Mouse (Mus musculus) intestine, embryonic 14.5 days (tissue): ENCODE data around the gene Paxx. TPM values are rescaled to one million over a fixed set of nuclear protein-coding genes. Genes with fewer than 3 reads are reported as not detected.

ENCODE experiments used
- ATAC-seq: fragments of 200-750 bp; cut with Nextera tagmentation; replicated peaks from 2 replicates; pipeline ENCODE4 v1.8.0; 2017; ENCODE audit warnings: low read depth, moderate number of reproducible peaks, moderate TSS enrichment, moderate library complexity; ENCODE audit not compliant: low FRiP score, low TSS enrichment
- DNase-seq: peaks from one replicate; pipeline ENCODE4 v3.0.0-alpha.2; 2018; ENCODE audit warnings: low spot score
- H3K27ac ChIP-seq: fragments of 300-500 bp; sonication (generic); 2 replicates; pipeline ENCODE4 v1.5.1; 2014; ENCODE audit warnings: low read depth, mild to moderate bottlenecking, control low read depth
- H3K27me3 ChIP-seq: fragments of 300-500 bp; sonication (generic); replicated peaks from 2 replicates; pipeline ENCODE4 v1.6.1; 2014; ENCODE audit warnings: low read length, control low read depth; ENCODE audit not compliant: control insufficient read depth, insufficient read depth
- H3K36me3 ChIP-seq: fragments of 300-500 bp; sonication (generic); 2 replicates; pipeline ENCODE4 v1.6.1; 2014; ENCODE audit warnings: low read length, control low read depth; ENCODE audit not compliant: control insufficient read depth, insufficient read depth
- H3K4me1 ChIP-seq: fragments of 300-500 bp; sonication (generic); replicated peaks from 2 replicates; pipeline ENCODE4 v1.6.1; 2014; ENCODE audit warnings: low read length, control low read depth, mixed read lengths; ENCODE audit not compliant: control insufficient read depth, insufficient read depth
- H3K4me2 ChIP-seq: fragments of 300-500 bp; sonication (generic); 2 replicates; pipeline ENCODE4 v1.6.1; 2014; ENCODE audit warnings: low read length
- H3K4me3 ChIP-seq: fragments of 300-500 bp; sonication (generic); 2 replicates; pipeline ENCODE4 v1.5.1; 2014; ENCODE audit warnings: low read depth, low read length, control low read depth, mixed read lengths
- H3K9ac ChIP-seq: fragments of 300-500 bp; sonication (generic); 2 replicates; pipeline ENCODE4 v1.6.1; 2014; ENCODE audit warnings: mild to moderate bottlenecking, low read length
- H3K9me3 ChIP-seq: fragments of 300-500 bp; sonication (generic); 2 replicates; pipeline ENCODE4 v1.6.1; 2016; ENCODE audit warnings: low read length, control low read depth; ENCODE audit not compliant: control insufficient read depth
- WGBS: fragments of 180-500 bp; shearing (Covaris S2); extraction: QIAGEN DNeasy Blood & Tissue Kit; methylation state at CpG from one replicate; pipeline ENCODE4 v1.1.7; 2014; 5-methylcytosine and 5-hydroxymethylcytosine counted together
- polyA plus RNA-seq: library from polyadenylated mRNA; unstranded; fragments of >200 nt; fragmentation: Nextera tagmentation; extraction: Ambion mirVana; gene quantifications from 2 replicates; pipeline ENCODE4 v1.2.1, GENCODE M21; 2014

The Paxx gene
- polyA plus RNA-seq, 1 experiment from 2014 or later, result 27.4 TPM

- peaks cover 3% of the 10 kb centered on the region; the same call in 1 of the 2 replicates for H3K27me3 ChIP-seq
- DNase-seq (no peak), ATAC-seq (no peak)
- H3K4me2 ChIP-seq, result no peak overlapping the region
- H3K4me1 ChIP-seq, result no peaks in the 10 kb centered on the region
- WGBS, result 89% methylated on average over 8 of the region's 8 CpGs
- no peaks in the 10 kb centered on the region for H3K9me3 ChIP-seq
- H3K4me3 ChIP-seq, result no peak overlapping the region
- H3K36me3 ChIP-seq, result no peaks in the 10 kb centered on the region
- no peak overlapping the region for H3K27ac ChIP-seq
- H3K9ac ChIP-seq, result no peak overlapping the region
Observed at GRCm38 (mm10) chr2:25434292-25434691, 26.6 kb downstream of the Paxx start.

- 86% methylated on average over 17 of the region's 17 CpGs for WGBS
- H3K36me3 ChIP-seq, result no peaks in the 10 kb centered on the region
- peaks cover 3% of the 10 kb centered on the region; the same call in 1 of the 2 replicates for H3K27me3 ChIP-seq
- no peak overlapping the region for H3K4me2 ChIP-seq
- H3K4me3 ChIP-seq, result no peak overlapping the region
- H3K9me3 ChIP-seq, result no peaks in the 10 kb centered on the region
- DNase-seq (no peak), ATAC-seq (no peak)
- H3K4me1 ChIP-seq, result no peaks in the 10 kb centered on the region
- H3K9ac ChIP-seq, result no peak overlapping the region
- H3K27ac ChIP-seq, result no peak overlapping the region
Observed at GRCm38 (mm10) chr2:25433101-25433500, 27.8 kb downstream of the Paxx start.

GRCm38 (mm10) chr2:25432326-25433098 is 28.4 kb downstream of the Paxx start:
- Histone ChIP-seq H3K27ac (no peak overlapping the region), H3K4me1 (no peaks in the 10 kb centered on the region), H3K9me3 (no peaks in the 10 kb centered on the region), H3K27me3 (peaks cover 3% of the 10 kb centered on the region; the same call in 1 of the 2 replicates), H3K4me3 (no peak overlapping the region), H3K36me3 (no peaks in the 10 kb centered on the region), H3K9ac (no peak overlapping the region), H3K4me2 (no peak overlapping the region)
- WGBS, result 74% methylated on average over 11 of the region's 11 CpGs
- DNase-seq, result no peak
- ATAC-seq, result no peak

- H3K9ac ChIP-seq, result no peak overlapping the region
- DNase-seq (no peak), ATAC-seq (no peak)
- no peak overlapping the region for H3K27ac ChIP-seq
- no peaks in the 10 kb centered on the region for H3K9me3 ChIP-seq
- no peak overlapping the region for H3K4me2 ChIP-seq
- peaks cover 3% of the 10 kb centered on the region; the same call in 1 of the 2 replicates for H3K27me3 ChIP-seq
- WGBS, result 81% methylated on average over 6 of the region's 6 CpGs
- no peak overlapping the region for H3K4me3 ChIP-seq
- no peaks in the 10 kb centered on the region for H3K36me3 ChIP-seq
- H3K4me1 ChIP-seq, result no peaks in the 10 kb centered on the region
Observed at GRCm38 (mm10) chr2:25431308-25431855, 29.5 kb downstream of the Paxx start.

- H3K27me3 ChIP-seq, result peaks cover 7% of the 10 kb centered on the region; the same call in 1 of the 2 replicates
- no peak overlapping the region for H3K4me2 ChIP-seq
- DNase-seq (no peak), ATAC-seq (no peak)
- no peaks in the 10 kb centered on the region for H3K4me1 ChIP-seq
- no peak overlapping the region for H3K9ac ChIP-seq
- H3K27ac ChIP-seq, result no peak overlapping the region
- H3K4me3 ChIP-seq, result no peak overlapping the region
- WGBS, result 73% methylated on average over 17 of the region's 17 CpGs
- H3K9me3 ChIP-seq, result no peaks in the 10 kb centered on the region
- H3K36me3 ChIP-seq, result no peaks in the 10 kb centered on the region
Observed at GRCm38 (mm10) chr2:25430395-25431233, 30.3 kb downstream of the Paxx start.

GRCm38 (mm10) chr2:25429435-25430180 is 31.3 kb downstream of the Paxx start:
- no peak overlapping the region for H3K9ac ChIP-seq

GRCm38 (mm10) chr2:25428442-25429236 is 32.3 kb downstream of the Paxx start, which contains the start of gene Abca2:
Gene Abca2, plus strand, starts transcription at chr2:25428703.
- Histone ChIP-seq H3K9me3 (no peaks in the 10 kb centered on the region), H3K27ac (no peak within 1 kb of the TSS), H3K36me3 (no peaks in the 10 kb centered on the region), H3K4me3 (peak within 1 kb of the TSS; percentile 62), H3K4me2 (peak within 1 kb of the TSS; percentile 82), H3K9ac (peak within 1 kb of the TSS; percentile 66), H3K27me3 (peaks cover 20% of the 10 kb centered on the region), H3K4me1 (no peaks in the 10 kb centered on the region)
- ATAC-seq (peak; percentile 88), DNase-seq (peak; percentile 90)
- WGBS, result under 1% methylated on average over 75 of the region's 89 CpGs

More at GRCm38 (mm10) chr2:25429435-25430180, 31.3 kb downstream of the Paxx start:
- Histone ChIP-seq H3K4me3 (no peak overlapping the region; the same call in 1 of the 2 replicates), H3K36me3 (no peaks in the 10 kb centered on the region), H3K9me3 (no peaks in the 10 kb centered on the region), H3K4me2 (peak overlapping the region; percentile 82), H3K27ac (no peak overlapping the region), H3K27me3 (peaks cover 17% of the 10 kb centered on the region), H3K4me1 (no peaks in the 10 kb centered on the region)
- ATAC-seq (no peak), DNase-seq (peak; percentile 59)
- 71% methylated on average over 5 of the region's 5 CpGs for WGBS
